15 mouse cellular contexts compared by ENCODE assay signal in the genomic region with DNA sequence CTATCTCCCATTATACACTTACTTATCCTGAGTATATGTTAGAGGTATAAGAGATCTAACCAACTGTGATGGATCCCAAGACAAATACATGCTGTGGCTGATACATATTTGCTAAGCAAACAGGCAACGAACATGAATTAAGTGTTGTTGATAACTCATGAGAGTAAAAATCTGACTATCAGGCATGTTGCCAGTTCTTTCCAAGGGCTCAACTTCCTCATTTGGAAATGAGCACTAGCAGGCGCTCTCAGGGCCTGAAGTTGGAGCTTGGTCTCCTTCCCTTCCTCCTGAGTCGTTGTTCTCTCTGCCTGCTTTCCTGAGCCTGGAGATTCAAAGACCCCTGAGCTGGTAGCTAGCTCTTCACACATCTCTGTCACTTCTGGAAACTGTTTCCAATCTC.
"Had no signal": no experiment of that assay in that cellular context is flagged by ENCODE, and none has a peak within 500 bp of the region (broad histone marks: within the 10 kb centered on the region; RNA-seq: fewer than 3 reads in every experiment).

No protein-coding gene starts in this region.

- H3K4me3 ChIP-seq: kidney, embryonic 15.5 days; limb, embryonic 10.5 days; megakaryocyte, embryonic 14.5 days; neural tube, embryonic 13.5 days; stomach, embryonic 15.5 days had no signal

- H3K27me3 ChIP-seq: kidney, embryonic 15.5 days; neural tube, embryonic 13.5 days; stomach, embryonic 15.5 days had no signal

- DNase-seq: kidney, adult 18-20 months; kidney, postnatal 14 days; retina, postnatal 1 day; right cerebral cortex, postnatal 14 days; thymus, adult 2 months; thymus, postnatal 25 days had no signal

- ATAC-seq: inflammation-experienced regulatory T-cells, adult 6 months; midbrain, embryonic 16.5 days had no signal

- H3K27ac ChIP-seq: kidney, embryonic 15.5 days; limb, embryonic 10.5 days; liver, embryonic 14.5 days; neural tube, embryonic 13.5 days; stomach, embryonic 15.5 days had no signal

- H3K9ac ChIP-seq: kidney, embryonic 15.5 days; liver, embryonic 14.5 days; neural tube, embryonic 13.5 days; stomach, embryonic 15.5 days had no signal

- H3K4me1 ChIP-seq: kidney, embryonic 15.5 days; megakaryocyte, embryonic 14.5 days; neural tube, embryonic 13.5 days; stomach, embryonic 15.5 days had no signal

- H3K9me3 ChIP-seq: kidney, embryonic 15.5 days; limb, embryonic 10.5 days; megakaryocyte, embryonic 14.5 days; neural tube, embryonic 13.5 days; stomach, embryonic 15.5 days had no signal

- H3K4me2 ChIP-seq: kidney, embryonic 15.5 days; midbrain, embryonic 11.5 days; neural tube, embryonic 13.5 days; stomach, embryonic 15.5 days had no signal

- H3K36me3 ChIP-seq: kidney, embryonic 15.5 days; limb, embryonic 10.5 days; neural tube, embryonic 13.5 days; stomach, embryonic 15.5 days had no signal
